Mouse (Mus musculus) CH12.LX (cell line): ENCODE measurements around the gene Chd5. TPM values are rescaled to one million over a fixed set of nuclear protein-coding genes. Genes with fewer than 3 reads are reported as not detected.

ENCODE experiments used
- DNase-seq: peaks from one replicate; pipeline ENCODE4 v3.0.0-alpha.2; 2013; ENCODE audit errors: extremely low read depth
- H3K27ac ChIP-seq: 2 replicates; pipeline ENCODE4 v1.5.1; 2012; ENCODE audit warnings: low read depth, mild to moderate bottlenecking, control low read depth, moderate library complexity; ENCODE audit not compliant: insufficient read depth
- H3K27me3 ChIP-seq: replicated peaks from 2 replicates; pipeline ENCODE3; 2012; ENCODE audit warnings: inconsistent platforms
- H3K36me3 ChIP-seq, 2 experiments: replicated peaks in 1 of 2; 2 replicates each; pipeline versions ENCODE3 to v1.6.1; 2012; ENCODE audit warnings: inconsistent platforms in 1 of 2, low read length in 1 of 2, mild to moderate bottlenecking in 1 of 2, mixed read lengths in 1 of 2, moderate library complexity in 1 of 2; ENCODE audit not compliant: control insufficient read depth in 1 of 2, insufficient read depth in 1 of 2
- H3K4me1 ChIP-seq, 2 experiments: 2 replicates each; pipeline ENCODE4 v1.6.1; 2012; ENCODE audit warnings: inconsistent platforms in 1 of 2, moderate library complexity in 1 of 2; ENCODE audit not compliant: insufficient read depth in 2 of 2, control insufficient read depth in 1 of 2
- H3K4me2 ChIP-seq: 2 replicates; pipeline ENCODE4 v1.6.1; 2012; ENCODE audit warnings: low read depth, mild to moderate bottlenecking, control low read depth; ENCODE audit not compliant: poor library complexity, insufficient read depth, severe bottlenecking
- H3K4me3 ChIP-seq, 3 experiments: fragments of 150-350 bp in 1 of 3; sonication (generic) in 1 of 3; replicated peaks in 1 of 3; 2 replicates each; pipeline versions ENCODE3 to v1.5.1; 2011 to 2012; ENCODE audit warnings: low read depth in 2 of 3, low read length in 2 of 3, mild to moderate bottlenecking in 2 of 3, moderate library complexity in 2 of 3, control low read depth in 1 of 3, improper control_type of control experiment in 1 of 3, inconsistent platforms in 1 of 3, mixed read lengths in 1 of 3; ENCODE audit not compliant: poor library complexity in 1 of 3
- H3K79me2 ChIP-seq: replicated peaks from 2 replicates; pipeline ENCODE4 v1.6.1; 2012; ENCODE audit warnings: mild to moderate bottlenecking, moderate library complexity; ENCODE audit not compliant: control insufficient read depth, poor library complexity, insufficient read depth, severe bottlenecking; ENCODE audit errors: extremely low read depth
- H3K9ac ChIP-seq: 2 replicates; pipeline ENCODE4 v1.6.1; 2012; ENCODE audit warnings: low read depth, mild to moderate bottlenecking, control low read depth, moderate library complexity; ENCODE audit not compliant: insufficient read depth
- H3K9me3 ChIP-seq: replicated peaks from 2 replicates; pipeline ENCODE3; 2012; ENCODE audit warnings: low read length, inconsistent platforms, mixed read lengths
- BHLHE40 ChIP-seq: IDR thresholded peaks from 2 replicates; pipeline ENCODE4 v1.6.1; 2011; ENCODE audit warnings: mild to moderate bottlenecking, low read depth, low read length, improper control_type of control experiment
- CHD1 ChIP-seq: IDR thresholded peaks from 2 replicates; pipeline ENCODE4 v1.6.1; 2012; ENCODE audit warnings: low read depth, low read length, improper control_type of control experiment, inconsistent platforms
- CHD2 ChIP-seq: IDR thresholded peaks from 2 replicates; pipeline ENCODE4 v1.6.1; 2011; ENCODE audit warnings: low read length, improper control_type of control experiment
- E2F4 ChIP-seq: IDR thresholded peaks from 2 replicates; pipeline ENCODE4 v1.6.1; 2011; ENCODE audit warnings: low read depth, low read length, improper control_type of control experiment; ENCODE audit not compliant: insufficient replicate concordance
- EP300 ChIP-seq: IDR thresholded peaks from 2 replicates; pipeline ENCODE4 v1.6.1; 2011; ENCODE audit warnings: low read length, improper control_type of control experiment
- HCFC1 ChIP-seq: IDR thresholded peaks from 2 replicates; pipeline ENCODE4 v1.6.1; 2012; ENCODE audit warnings: low read depth, mild to moderate bottlenecking, inconsistent platforms, low read length, improper control_type of control experiment
- IRF4 ChIP-seq: IDR thresholded peaks from 2 replicates; pipeline ENCODE4 v1.6.1; 2014; ENCODE audit warnings: low read depth, mild to moderate bottlenecking, inconsistent platforms, low read length, improper control_type of control experiment
- JUN ChIP-seq: IDR thresholded peaks from 2 replicates; pipeline ENCODE4 v1.6.1; 2011; ENCODE audit warnings: low read depth, mild to moderate bottlenecking, low read length, improper control_type of control experiment, moderate library complexity; ENCODE audit not compliant: insufficient read depth
- JUND ChIP-seq: conservative IDR thresholded peaks from 2 replicates; pipeline ENCODE4 v1.6.1; 2011; ENCODE audit warnings: low read depth, low read length, improper control_type of control experiment
- KAT2A ChIP-seq: IDR thresholded peaks from 2 replicates; pipeline ENCODE4 v1.6.1; 2012; ENCODE audit warnings: low read length, improper control_type of control experiment, inconsistent platforms; ENCODE audit not compliant: insufficient replicate concordance
- MAFK ChIP-seq: IDR thresholded peaks from 2 replicates; pipeline ENCODE4 v1.6.1; 2011; ENCODE audit warnings: low read length, improper control_type of control experiment; ENCODE audit not compliant: insufficient replicate concordance
- MEF2A ChIP-seq: IDR thresholded peaks from 2 replicates; pipeline ENCODE4 v1.6.1; 2014; ENCODE audit warnings: low read depth, mild to moderate bottlenecking, inconsistent platforms, low read length, improper control_type of control experiment, borderline replicate concordance
- NRF1 ChIP-seq: IDR thresholded peaks from 2 replicates; pipeline ENCODE4 v1.6.1; 2014; ENCODE audit warnings: low read depth, mild to moderate bottlenecking, inconsistent platforms, low read length, improper control_type of control experiment, moderate library complexity
- PAX5 ChIP-seq: IDR thresholded peaks from 2 replicates; pipeline ENCODE4 v1.6.1; 2012; ENCODE audit warnings: low read length, inconsistent platforms, mixed read lengths
- POLR2A ChIP-seq: IDR thresholded peaks from 2 replicates; pipeline ENCODE4 v1.6.1; 2011; ENCODE audit warnings: low read depth, mild to moderate bottlenecking, improper control_type of control experiment, low read length
- RAD21 ChIP-seq: IDR thresholded peaks from 2 replicates; pipeline ENCODE4 v1.6.1; 2011; ENCODE audit warnings: low read depth, mild to moderate bottlenecking, low read length, improper control_type of control experiment, moderate library complexity
- TBP ChIP-seq: conservative IDR thresholded peaks from 2 replicates; pipeline ENCODE4 v1.6.1; 2011; ENCODE audit warnings: low read depth, low read length, improper control_type of control experiment
- TCF12 ChIP-seq: IDR thresholded peaks from 2 replicates; pipeline ENCODE4 v1.6.1; 2014; ENCODE audit warnings: low read depth, mild to moderate bottlenecking, inconsistent platforms, low read length, improper control_type of control experiment
- USF1 ChIP-seq: IDR thresholded peaks from 2 replicates; pipeline ENCODE4 v1.6.1; 2014; ENCODE audit warnings: low read depth, mild to moderate bottlenecking, inconsistent platforms, low read length, improper control_type of control experiment
- USF2 ChIP-seq: conservative IDR thresholded peaks from 2 replicates; pipeline ENCODE4 v1.6.1; 2011; ENCODE audit warnings: low read depth, low read length, improper control_type of control experiment
- ZC3H11A ChIP-seq: IDR thresholded peaks from 2 replicates; pipeline ENCODE4 v1.6.1; 2012; ENCODE audit warnings: low read depth, mild to moderate bottlenecking, inconsistent platforms, low read length, improper control_type of control experiment
- dilution Hi-C: fragments of 300-500 bp; cut with MboI; formaldehyde crosslinking; loops from 2 replicates; pipeline ENCODE4 v1.14.3; 2020; ENCODE audit warnings: low sequenced_read_pairs; ENCODE audit not compliant: extremely low pct_unique_long_range_greater_than_20kb, extremely low pct_ligation_motif_present
- in situ Hi-C: fragments of 300-500 bp; cut with MboI; formaldehyde crosslinking; loops from 3 replicates; pipeline ENCODE4 v1.14.3; 2019; ENCODE audit warnings: low sequenced_read_pairs, low pct_ligation_motif_present, low pct_unique_long_range_greater_than_20kb, mixed read lengths
- polyA plus RNA-seq: library from polyadenylated mRNA; unstranded; fragments of >175 nt; gene quantifications from 2 replicates; pipeline ENCODE4 v1.2.1, GENCODE M21; 2012; ENCODE audit warnings: low read depth; ENCODE audit not compliant: insufficient read length
- total RNA-seq, 2 experiments: library from RNA; depleted of rRNA; stranded (reverse); fragments of 300-350 nt in 1 of 2; fragments of >200 nt in 1 of 2; gene quantifications; 2 replicates each; pipeline ENCODE4 v1.2.3; 2012 to 2014

The Chd5 gene
- total and polyA plus RNA-seq, 3 experiments: 0.44 to 3.4 (median 1.2) TPM

- no peak for DNase-seq
- TF ChIP-seq TCF12: no peak
- TF ChIP-seq ZC3H11A: no peak
- no peak for TF ChIP-seq NRF1
- no peak for TF ChIP-seq RAD21
- no peak for TF ChIP-seq HCFC1
- TF ChIP-seq MEF2A: no peak
- TF ChIP-seq JUND: no peak
- TF ChIP-seq USF2: no peak
- TF ChIP-seq, all 38 proteins: peak for 0
- dilution Hi-C loops (no loop called here), in situ Hi-C loops (loop anchor here (5.0 kb wide), 1 partner anchor 63 kb away; no protein-coding TSS in a partner anchor)
- H3K27me3 ChIP-seq: peaks cover 5% of the 10 kb centered on the region
- H3K9ac ChIP-seq: no peak overlapping the region
- peaks cover 13 to 18% of the 10 kb centered on the region in 2 experiments for H3K4me1 ChIP-seq
- peaks cover 0 to 2% of the 10 kb centered on the region in 2 experiments for H3K36me3 ChIP-seq
- H3K79me2 ChIP-seq: no peaks in the 10 kb centered on the region
- no peak overlapping the region for H3K4me2 ChIP-seq
- no peaks in the 10 kb centered on the region for H3K9me3 ChIP-seq
- no peak overlapping the region for H3K4me3 ChIP-seq
- no peak overlapping the region for H3K27ac ChIP-seq
These were observed 15.6 kb downstream of the Chd5 start for GRCm38 (mm10) chr4:152353886-152354637.

GRCm38 (mm10) chr4:152355672-152356071, 17.2 kb downstream of the Chd5 start:
- no peaks in the 10 kb centered on the region for H3K9me3 ChIP-seq
- TF ChIP-seq MAFK: no peak
- TF ChIP-seq CHD2: no peak
- TF ChIP-seq IRF4: no peak
- TF ChIP-seq POLR2A: no peak
- TF ChIP-seq TCF12: no peak
- no peak for TF ChIP-seq KAT2A
- TF ChIP-seq PAX5: no peak
- peaks cover 0 to 5% of the 10 kb centered on the region in 2 experiments for H3K36me3 ChIP-seq
- H3K4me2 ChIP-seq: no peak overlapping the region
- dilution Hi-C loops: no loop called here
- in situ Hi-C loops: no loop called here
- H3K27ac ChIP-seq: no peak overlapping the region
- DNase-seq: no peak
- no peak overlapping the region for H3K9ac ChIP-seq
- H3K4me3 ChIP-seq: no peak overlapping the region
- H3K27me3 ChIP-seq: peaks cover 3% of the 10 kb centered on the region
- H3K79me2 ChIP-seq: no peaks in the 10 kb centered on the region
- H3K4me1 ChIP-seq: peaks cover 7 to 14% of the 10 kb centered on the region in 2 experiments

DNA sequence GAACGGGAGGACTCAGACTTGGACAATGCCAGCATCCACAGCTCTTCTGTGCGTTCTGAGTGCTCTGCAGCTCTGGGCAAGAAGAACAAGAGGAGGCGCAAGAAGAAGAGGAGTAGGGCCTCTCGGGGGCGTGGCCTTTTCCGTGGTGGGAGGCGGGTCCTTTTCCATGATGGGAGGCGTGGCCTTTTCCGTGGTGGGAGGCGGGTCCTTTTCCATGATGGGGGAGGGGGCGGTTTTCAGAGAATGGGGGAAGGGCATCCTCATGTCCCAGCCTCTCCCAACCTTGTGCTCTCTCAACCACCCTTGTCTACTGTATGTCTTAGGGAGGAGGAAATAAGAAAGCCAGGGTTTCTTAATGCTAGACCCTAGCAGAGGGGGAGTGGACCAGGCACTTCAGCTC, 21.2 kb downstream of the Chd5 start:
- in situ Hi-C loops: no loop called here
- H3K9ac ChIP-seq: no peak overlapping the region

More for the DNA sequence above, 21.2 kb downstream of the Chd5 start:
- Histone ChIP-seq H3K9me3 (no peaks in the 10 kb centered on the region), H3K27ac (no peak overlapping the region), H3K36me3 (peaks cover 4 to 15% of the 10 kb centered on the region in 2 experiments), H3K4me3 (no peak overlapping the region), H3K27me3 (no peaks in the 10 kb centered on the region), H3K4me2 (no peak overlapping the region), H3K79me2 (no peaks in the 10 kb centered on the region), H3K4me1 (0 out of 4 replicates have a peak, but pooled peaks cover 3% of the 10 kb centered on the region in 2 experiments)
- DNase-seq: no peak
- dilution Hi-C loops: no loop called here
- no peak for TF ChIP-seq NRF1
- no peak for TF ChIP-seq JUN
- TF ChIP-seq CHD1: no peak
- TF ChIP-seq TBP: no peak
- TF ChIP-seq E2F4: no peak
- TF ChIP-seq ZC3H11A: no peak
- no peak for TF ChIP-seq MAFK
- no peak for TF ChIP-seq MEF2A
- no peak for TF ChIP-seq USF1
- TF ChIP-seq BHLHE40: no peak
- TF ChIP-seq JUND: no peak
- no peak for TF ChIP-seq EP300
- no peak for TF ChIP-seq KAT2A
- no peak for TF ChIP-seq TCF12
